Mouse (Mus musculus) stomach, postnatal 0 days (tissue): ENCODE data around the gene Fanca. TPM values are rescaled to one million over a fixed set of nuclear protein-coding genes. Genes with fewer than 3 reads are reported as not detected.

Experiments
- ATAC-seq: fragments of 200-750 bp; cut with Nextera tagmentation; 2 replicates; pipeline ENCODE4 v1.8.0; 2017; ENCODE audit not compliant: low FRiP score, low TSS enrichment
- DNase-seq: peaks from one replicate; pipeline ENCODE4 v3.0.0-alpha.2; 2016; ENCODE audit warnings: low spot score
- H3K27ac ChIP-seq: fragments of 300-500 bp; sonication (generic); replicated peaks from 2 replicates; pipeline ENCODE4 v1.5.1; 2014; ENCODE audit warnings: mild to moderate bottlenecking, control low read depth
- H3K27me3 ChIP-seq: fragments of 300-500 bp; sonication (generic); 2 replicates; pipeline ENCODE4 v1.6.1; 2014; ENCODE audit warnings: low read length; ENCODE audit not compliant: control insufficient read depth, insufficient read depth
- H3K36me3 ChIP-seq: fragments of 300-500 bp; sonication (generic); 2 replicates; pipeline ENCODE4 v1.6.1; 2014; ENCODE audit warnings: low read length, mixed read lengths; ENCODE audit not compliant: control insufficient read depth, insufficient read depth
- H3K4me1 ChIP-seq: fragments of 300-500 bp; sonication (generic); replicated peaks from 2 replicates; pipeline ENCODE4 v1.6.1; 2014; ENCODE audit warnings: antibody characterized with exemption; ENCODE audit not compliant: control insufficient read depth, insufficient read depth
- H3K4me2 ChIP-seq: fragments of 300-500 bp; sonication (generic); replicated peaks from 2 replicates; pipeline ENCODE4 v1.6.1; 2014; ENCODE audit warnings: low read depth, mild to moderate bottlenecking, control low read depth, moderate library complexity
- H3K4me3 ChIP-seq: fragments of 300-500 bp; sonication (generic); 2 replicates; pipeline ENCODE4 v1.5.1; 2014; ENCODE audit warnings: low read depth, low read length, control low read depth
- H3K9ac ChIP-seq: fragments of 300-500 bp; sonication (generic); 2 replicates; pipeline ENCODE4 v1.6.1; 2014; ENCODE audit warnings: mild to moderate bottlenecking, low read length, control low read depth, mixed read lengths
- H3K9me3 ChIP-seq: fragments of 300-500 bp; sonication (generic); 2 replicates; pipeline ENCODE4 v1.6.1; 2016; ENCODE audit warnings: low read length; ENCODE audit not compliant: control insufficient read depth
- CTCF ChIP-seq: IDR thresholded peaks from 2 replicates; pipeline ENCODE4 v1.5.1; 2016; ENCODE audit warnings: antibody characterized with exemption, low read depth, mild to moderate bottlenecking, moderate library complexity
- EP300 ChIP-seq: optimal IDR thresholded peaks from 2 replicates; pipeline ENCODE3; 2016; ENCODE audit warnings: antibody characterized with exemption
- WGBS: fragments of 180-500 bp; shearing (Covaris S2); extraction: QIAGEN DNeasy Blood & Tissue Kit; methylation state at CpG from one replicate; pipeline ENCODE4 v1.1.7; 2014; 5-methylcytosine and 5-hydroxymethylcytosine counted together
- polyA plus RNA-seq: library from polyadenylated mRNA; unstranded; fragments of >200 nt; fragmentation: Nextera tagmentation; extraction: Ambion mirVana; gene quantifications from 2 replicates; pipeline ENCODE4 v1.2.1, GENCODE M21; 2015

Gene Fanca
- polyA plus RNA-seq, 1 experiment from 2014 or later: 5.3 TPM

GRCm38 (mm10) chr8:123255170-123255569 lies 63.2 kb downstream of the Fanca start:
- TF ChIP-seq EP300: no peak
- peak; percentile 49 for TF ChIP-seq CTCF
- 63% methylated on average over 6 of the region's 6 CpGs for WGBS
- H3K4me2 ChIP-seq: peak overlapping the region; percentile 94
- H3K27ac ChIP-seq: no peak overlapping the region
- no peak for DNase-seq
- no peaks in the 10 kb centered on the region for H3K9me3 ChIP-seq
- H3K9ac ChIP-seq: peak overlapping the region; percentile 96
- H3K4me3 ChIP-seq: peak overlapping the region; percentile 97
- no peaks in the 10 kb centered on the region; the same call in none of the 2 replicates for H3K4me1 ChIP-seq
- peaks cover 29% of the 10 kb centered on the region for H3K36me3 ChIP-seq
- no peak for ATAC-seq
- H3K27me3 ChIP-seq: no peaks in the 10 kb centered on the region

- H3K27ac ChIP-seq: peak within 1 kb of the TSS; percentile 94
- peak; percentile 96 for ATAC-seq
- no peaks in the 10 kb centered on the region; the same call in none of the 2 replicates for H3K4me1 ChIP-seq
- H3K36me3 ChIP-seq: peaks cover 27% of the 10 kb centered on the region
- TF ChIP-seq CTCF: no peak; the same call in 1 of the 2 replicates
- no peak for TF ChIP-seq EP300
- peak within 1 kb of the TSS; percentile 96 for H3K9ac ChIP-seq
- H3K4me3 ChIP-seq: peak within 1 kb of the TSS; percentile 97
- DNase-seq: peak; percentile 89
- WGBS: under 1% methylated on average over 82 of the region's 99 CpGs
- H3K9me3 ChIP-seq: no peaks in the 10 kb centered on the region
- peak within 1 kb of the TSS; percentile 94 for H3K4me2 ChIP-seq
- no peaks in the 10 kb centered on the region for H3K27me3 ChIP-seq
Measured at GRCm38 (mm10) chr8:123254099-123254885, 64.1 kb downstream of the Fanca start, which contains the start of the genes Zfp276 and Vps9d1. Gene Zfp276 (plus strand): TSS chr8:123254195. Gene Vps9d1 (minus strand): TSS chr8:123254348.

- H3K36me3 ChIP-seq: peaks cover 22% of the 10 kb centered on the region
Measured at GRCm38 (mm10) chr8:123253451-123254098, 64.8 kb downstream of the Fanca start.

GRCm38 (mm10) chr8:123252925-123253324 lies 65.5 kb downstream of the Fanca start:
- TF ChIP-seq EP300 (no peak), CTCF (no peak)
- ATAC-seq: no peak

More at GRCm38 (mm10) chr8:123253451-123254098, 64.8 kb downstream of the Fanca start:
- peak overlapping the region; percentile 96 for H3K9ac ChIP-seq
- H3K4me1 ChIP-seq: no peaks in the 10 kb centered on the region; the same call in none of the 2 replicates
- peak; percentile 32 for ATAC-seq
- peak overlapping the region; percentile 97 for H3K4me3 ChIP-seq
- WGBS: under 1% methylated on average over 20 of the region's 40 CpGs
- H3K27ac ChIP-seq: peak overlapping the region; percentile 94
- DNase-seq: peak; percentile 31
- H3K9me3 ChIP-seq: no peaks in the 10 kb centered on the region
- no peaks in the 10 kb centered on the region for H3K27me3 ChIP-seq
- H3K4me2 ChIP-seq: peak overlapping the region; percentile 94
- TF ChIP-seq EP300: no peak
- no peak for TF ChIP-seq CTCF

GRCm38 (mm10) chr8:123250940-123251339 lies 67.4 kb downstream of the Fanca start:
- Histone ChIP-seq H3K4me3 (no peak overlapping the region), H3K4me1 (no peaks in the 10 kb centered on the region; the same call in none of the 2 replicates), H3K27me3 (no peaks in the 10 kb centered on the region), H3K9ac (no peak overlapping the region), H3K27ac (no peak overlapping the region), H3K9me3 (no peaks in the 10 kb centered on the region), H3K4me2 (no peak overlapping the region), H3K36me3 (peaks cover 20% of the 10 kb centered on the region)
- DNase-seq: no peak
- WGBS: 92% methylated on average over 5 of the region's 5 CpGs
- ATAC-seq: no peak
- no peak for TF ChIP-seq CTCF
- TF ChIP-seq EP300: no peak

More at GRCm38 (mm10) chr8:123252925-123253324, 65.5 kb downstream of the Fanca start:
- Histone ChIP-seq H3K4me2 (peak overlapping the region; percentile 94), H3K27me3 (no peaks in the 10 kb centered on the region), H3K27ac (peak overlapping the region; percentile 40; the same call in 1 of the 2 replicates), H3K4me3 (peak overlapping the region; percentile 97), H3K4me1 (no peaks in the 10 kb centered on the region; the same call in none of the 2 replicates), H3K36me3 (peaks cover 15% of the 10 kb centered on the region), H3K9ac (no peak overlapping the region), H3K9me3 (no peaks in the 10 kb centered on the region)
- no peak for DNase-seq
- 39% methylated on average over 4 of the region's 4 CpGs for WGBS
